Mouse (Mus musculus) lung, embryonic 14.5 days (tissue): ENCODE data around the gene Mis18a. TPM values are rescaled to one million over a fixed set of nuclear protein-coding genes. Genes with fewer than 3 reads are reported as not detected.

ENCODE experiments used
- ATAC-seq: fragments of 200-750 bp; cut with Nextera tagmentation; 2 replicates; pipeline ENCODE4 v1.8.0; 2017; ENCODE audit warnings: mild to moderate bottlenecking, moderate TSS enrichment, moderate library complexity; ENCODE audit not compliant: insufficient read depth
- DNase-seq: peaks from one replicate; pipeline ENCODE4 v3.0.0-alpha.2; 2015
- H3K27ac ChIP-seq: fragments of 300-500 bp; sonication (generic); 2 replicates; pipeline ENCODE4 v1.5.1; 2014; ENCODE audit warnings: low read depth, mild to moderate bottlenecking, moderate library complexity
- H3K27me3 ChIP-seq: fragments of 300-500 bp; sonication (generic); 2 replicates; pipeline ENCODE4 v1.6.1; 2014; ENCODE audit warnings: low read length, control low read depth; ENCODE audit not compliant: insufficient read depth
- H3K36me3 ChIP-seq: fragments of 300-500 bp; sonication (generic); 2 replicates; pipeline ENCODE4 v1.6.1; 2014; ENCODE audit warnings: control low read depth; ENCODE audit not compliant: insufficient read depth
- H3K4me1 ChIP-seq: fragments of 300-500 bp; sonication (generic); 2 replicates; pipeline ENCODE4 v1.6.1; 2014; ENCODE audit warnings: antibody characterized with exemption, control low read depth; ENCODE audit not compliant: insufficient read depth
- H3K4me2 ChIP-seq: fragments of 300-500 bp; sonication (generic); 2 replicates; pipeline ENCODE4 v1.6.1; 2014; ENCODE audit warnings: mild to moderate bottlenecking
- H3K4me3 ChIP-seq: fragments of 300-500 bp; sonication (generic); 2 replicates; pipeline ENCODE4 v1.5.1; 2014; ENCODE audit warnings: low read depth, low read length
- H3K9ac ChIP-seq: fragments of 300-500 bp; sonication (generic); 2 replicates; pipeline ENCODE4 v1.6.1; 2014
- H3K9me3 ChIP-seq: fragments of 300-500 bp; sonication (generic); 2 replicates; pipeline ENCODE4 v1.6.1; 2016; ENCODE audit warnings: low read depth, low read length, control low read depth
- CTCF ChIP-seq: IDR thresholded peaks from 2 replicates; pipeline ENCODE4 v1.5.1; 2016; ENCODE audit warnings: antibody characterized with exemption, low read depth
- WGBS: fragments of 180-500 bp; shearing (Covaris S2); extraction: QIAGEN DNeasy Blood & Tissue Kit; methylation state at CpG from one replicate; pipeline ENCODE4 v1.1.7; 2014; 5-methylcytosine and 5-hydroxymethylcytosine counted together
- polyA plus RNA-seq: library from polyadenylated mRNA; unstranded; fragments of >200 nt; fragmentation: Nextera tagmentation; extraction: Ambion mirVana; gene quantifications from 2 replicates; pipeline ENCODE4 v1.2.1, GENCODE M21; 2014

Mis18a gene
- polyA plus RNA-seq, 1 experiment from 2014 or later: 84.8 TPM

DNA sequence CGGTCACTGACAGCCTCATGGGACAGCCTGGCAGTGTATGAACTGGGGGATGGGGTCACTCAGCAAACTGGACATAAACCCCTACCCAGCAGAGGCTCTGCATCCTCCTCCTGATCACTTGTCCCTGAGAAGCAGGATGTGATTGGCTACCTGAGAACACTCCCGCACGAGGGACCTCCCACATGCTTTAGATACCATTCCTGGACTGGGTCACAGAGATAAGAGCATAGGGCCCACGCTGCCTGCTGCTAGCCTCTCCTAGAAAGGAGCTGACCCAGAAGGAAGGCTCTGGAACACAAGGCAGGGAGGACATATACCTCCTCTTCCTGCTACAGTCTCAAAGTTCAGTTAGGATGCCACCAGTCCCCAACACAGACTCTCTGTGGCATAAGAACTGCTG lies 33.3 kb upstream of the Mis18a start:
- H3K9ac ChIP-seq: no peak overlapping the region
- no peak for TF ChIP-seq CTCF
- no peaks in the 10 kb centered on the region for H3K27me3 ChIP-seq
- no peaks in the 10 kb centered on the region for H3K9me3 ChIP-seq
- DNase-seq: no peak
- no peak overlapping the region for H3K4me2 ChIP-seq
- H3K4me3 ChIP-seq: no peak overlapping the region
- H3K27ac ChIP-seq: no peak overlapping the region; the same call in 1 of the 2 replicates
- ATAC-seq: peak; percentile 54; the same call in 1 of the 2 replicates
- no peaks in the 10 kb centered on the region for H3K4me1 ChIP-seq
- peaks cover 53% of the 10 kb centered on the region for H3K36me3 ChIP-seq
- WGBS: 33% methylated on average over 4 of the region's 4 CpGs

GRCm38 (mm10) chr16:90759335-90759734 lies 32.1 kb upstream of the Mis18a start:
- H3K27me3 ChIP-seq: no peaks in the 10 kb centered on the region
- no peak overlapping the region for H3K4me3 ChIP-seq
- H3K9me3 ChIP-seq: no peaks in the 10 kb centered on the region
- no peak overlapping the region for H3K9ac ChIP-seq
- peaks cover 56% of the 10 kb centered on the region for H3K36me3 ChIP-seq
- DNase-seq (no peak), ATAC-seq (no peak)
- no peaks in the 10 kb centered on the region for H3K4me1 ChIP-seq
- WGBS: 53% methylated on average over 3 of the region's 3 CpGs
- TF ChIP-seq CTCF: no peak
- no peak overlapping the region for H3K27ac ChIP-seq
- H3K4me2 ChIP-seq: no peak overlapping the region

DNA sequence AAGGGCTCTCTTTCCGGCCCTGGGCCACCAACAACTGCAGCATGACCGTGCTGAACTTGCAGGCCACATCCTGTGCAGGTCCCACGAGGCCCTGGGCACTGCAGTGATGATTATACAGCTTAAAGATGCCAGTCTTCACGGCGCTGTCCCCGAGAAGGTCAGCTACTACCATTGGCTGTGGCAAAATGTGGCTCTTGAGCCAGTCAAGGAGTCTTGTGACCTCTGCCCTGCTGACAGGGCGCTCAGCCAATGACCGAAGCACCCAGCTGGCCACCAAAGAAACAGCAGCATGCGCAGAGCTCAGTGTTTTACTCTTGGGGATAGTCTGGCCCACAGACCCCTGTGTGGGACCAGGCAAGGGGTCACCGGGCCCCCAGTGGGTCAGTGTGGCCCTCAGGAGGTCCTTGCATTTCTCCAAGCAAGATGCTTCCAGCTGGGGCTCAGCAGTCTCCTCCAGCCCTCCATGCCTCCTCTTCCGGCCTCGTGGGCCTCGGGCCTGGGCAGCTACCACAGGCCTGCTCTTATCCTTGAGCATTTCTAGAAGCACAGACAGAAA lies 26.3 kb upstream of the Mis18a start:
- WGBS: 90% methylated on average over 13 of the region's 13 CpGs
- Histone ChIP-seq H3K27ac (no peak overlapping the region), H3K27me3 (no peaks in the 10 kb centered on the region), H3K9me3 (no peaks in the 10 kb centered on the region), H3K36me3 (peaks cover 63% of the 10 kb centered on the region), H3K4me1 (no peaks in the 10 kb centered on the region), H3K4me2 (no peak overlapping the region), H3K4me3 (no peak overlapping the region), H3K9ac (no peak overlapping the region)
- ATAC-seq (no peak), DNase-seq (no peak)
- TF ChIP-seq CTCF: no peak

- Histone ChIP-seq H3K4me3 (no peak overlapping the region), H3K27ac (no peak overlapping the region), H3K36me3 (peaks cover 24% of the 10 kb centered on the region), H3K4me1 (no peaks in the 10 kb centered on the region), H3K27me3 (no peaks in the 10 kb centered on the region), H3K9me3 (no peaks in the 10 kb centered on the region), H3K4me2 (no peak overlapping the region), H3K9ac (no peak overlapping the region)
- no peak for TF ChIP-seq CTCF
- ATAC-seq (no peak), DNase-seq (no peak)
- WGBS: 84% methylated on average over 7 of the region's 7 CpGs
These were observed 21.0 kb upstream of the Mis18a start for GRCm38 (mm10) chr16:90748169-90748568.

DNA sequence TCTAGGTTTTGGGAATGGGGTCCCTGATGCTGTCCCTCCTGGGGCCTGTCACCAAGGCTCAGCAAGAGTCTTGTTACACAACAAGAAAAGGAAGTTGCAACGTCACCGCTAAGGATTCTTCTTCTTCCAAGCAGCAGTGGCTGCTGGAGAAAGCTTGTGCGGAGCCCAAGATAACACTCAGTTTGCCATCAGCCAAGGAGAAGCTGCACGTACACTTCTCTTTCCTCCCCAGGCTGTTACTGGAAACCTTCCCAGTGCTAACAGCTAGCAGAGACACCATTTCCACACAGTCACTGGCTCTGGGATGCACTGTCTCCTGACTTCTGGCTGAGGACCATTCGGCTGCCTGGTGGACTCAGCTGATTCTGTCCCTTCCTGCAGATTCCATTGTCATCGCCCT lies 19.9 kb upstream of the Mis18a start:
- DNase-seq: peak; percentile 12
- 80% methylated on average over 6 of the region's 6 CpGs for WGBS
- TF ChIP-seq CTCF: no peak
- ATAC-seq: no peak
- no peak overlapping the region for H3K27ac ChIP-seq
- no peak overlapping the region for H3K4me3 ChIP-seq
- H3K27me3 ChIP-seq: no peaks in the 10 kb centered on the region
- H3K36me3 ChIP-seq: peaks cover 15% of the 10 kb centered on the region; the same call in 1 of the 2 replicates
- no peak overlapping the region for H3K4me2 ChIP-seq
- H3K9ac ChIP-seq: no peak overlapping the region
- no peaks in the 10 kb centered on the region for H3K9me3 ChIP-seq
- H3K4me1 ChIP-seq: no peaks in the 10 kb centered on the region

GRCm38 (mm10) chr16:90738092-90738956 lies 11.1 kb upstream of the Mis18a start, which contains the start of gene Mrap:
TSS of gene Mrap (plus strand) at chr16:90738207.
- TF ChIP-seq CTCF: peak; percentile 35; the same call in 1 of the 2 replicates
- Histone ChIP-seq H3K4me2 (0 out of 2 replicates have a peak within 1 kb of the TSS, but pooled peaks have one; percentile 15), H3K9ac (no peak within 1 kb of the TSS), H3K9me3 (no peaks in the 10 kb centered on the region), H3K36me3 (no peaks in the 10 kb centered on the region), H3K27me3 (no peaks in the 10 kb centered on the region), H3K4me3 (no peak within 1 kb of the TSS), H3K4me1 (no peaks in the 10 kb centered on the region), H3K27ac (no peak within 1 kb of the TSS)
- peak; percentile 76 for DNase-seq
- 62% methylated on average over 26 of the region's 26 CpGs for WGBS
- ATAC-seq: peak; percentile 57

DNA sequence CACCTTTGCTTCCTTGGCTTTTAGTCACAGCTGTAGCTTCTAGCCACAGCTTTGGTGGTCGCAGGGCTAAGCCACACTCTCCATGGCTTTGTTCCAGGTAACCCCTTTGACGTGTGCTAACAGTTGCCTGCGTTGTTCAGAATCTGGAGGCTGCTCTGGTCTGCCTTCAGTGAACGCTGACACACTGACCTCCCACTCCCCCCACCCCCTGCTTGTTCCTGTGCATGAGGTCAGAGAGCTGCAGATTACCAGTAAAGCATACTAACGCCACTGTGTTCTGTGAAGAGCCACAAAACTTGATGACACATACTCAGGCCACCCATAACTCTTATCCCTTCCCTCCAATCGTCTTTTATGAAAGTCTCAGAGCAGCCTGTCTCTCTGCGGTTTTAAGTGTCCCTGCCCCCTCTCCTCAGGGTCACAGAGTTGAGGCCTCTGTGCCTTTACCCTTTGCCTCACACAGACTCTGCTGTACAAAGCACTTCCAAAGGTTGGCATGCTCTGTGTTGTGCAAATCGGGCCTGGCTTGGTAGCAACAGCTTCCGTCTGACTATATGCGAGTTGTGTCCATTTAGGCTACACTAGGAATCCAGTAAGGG lies 9.6 kb upstream of the Mis18a start:
- 42% methylated on average over 10 of the region's 10 CpGs for WGBS
- Histone ChIP-seq H3K4me2 (no peak overlapping the region), H3K27ac (no peak overlapping the region), H3K4me3 (no peak overlapping the region), H3K9me3 (no peaks in the 10 kb centered on the region), H3K27me3 (no peaks in the 10 kb centered on the region), H3K9ac (no peak overlapping the region), H3K36me3 (no peaks in the 10 kb centered on the region), H3K4me1 (no peaks in the 10 kb centered on the region)
- DNase-seq (no peak), ATAC-seq (no peak)
- TF ChIP-seq CTCF: no peak
